Mouse (Mus musculus) brain, embryonic 14.5 days (tissue): ENCODE data around the gene Rab40c.

Source experiments
- CTCF ChIP-seq: fragments of 200-500 bp; IDR thresholded peaks from 2 replicates; pipeline ENCODE4 v1.5.1; 2012; ENCODE audit warnings: inconsistent platforms, mild to moderate bottlenecking, moderate library complexity, borderline replicate concordance; ENCODE audit not compliant: insufficient read depth, insufficient read length; ENCODE audit errors: extremely low read depth
- POLR2A ChIP-seq: fragments of 200-500 bp; IDR thresholded peaks from 2 replicates; pipeline ENCODE4 v1.6.1; 2012; ENCODE audit warnings: mild to moderate bottlenecking, inconsistent platforms, borderline replicate concordance; ENCODE audit not compliant: poor library complexity, insufficient read depth, insufficient read length, severe bottlenecking; ENCODE audit errors: extremely low read depth

GRCm38 (mm10) chr17:25880913-25881641 lies 38.5 kb downstream of the Rab40c start:
- TF ChIP-seq POLR2A, result no peak
- no peak for TF ChIP-seq CTCF
